Mouse (Mus musculus) gastrocnemius, adult 2 months (tissue): ENCODE results near the gene Mfsd12. TPM values are rescaled to one million over a fixed set of nuclear protein-coding genes. Genes with fewer than 3 reads are reported as not detected.

Experiments used
- DNase-seq: peaks from one replicate; pipeline ENCODE4 v3.0.0; 2022
- H3K27ac ChIP-seq: fragments of 200-600 bp; 2 replicates; pipeline ENCODE4 v1.8.1; 2022; ENCODE audit warnings: mild to moderate bottlenecking
- H3K4me3 ChIP-seq: fragments of 200-600 bp; 2 replicates; pipeline ENCODE4 v1.8.1; 2022; ENCODE audit warnings: mild to moderate bottlenecking, moderate library complexity
- CTCF ChIP-seq: fragments of 200-600 bp; IDR thresholded peaks from 2 replicates; pipeline ENCODE4 v1.8.1; 2022; ENCODE audit warnings: antibody characterized with exemption, mild to moderate bottlenecking, moderate library complexity
- intact Hi-C: fragments of 180-260 bp; cut with DNase I; formaldehyde crosslinking; loops from one replicate; pipeline ENCODE4 v1.15.1; 2025
- total RNA-seq, 2 experiments: library from RNA; stranded (reverse); gene quantifications; 2 replicates each; pipeline ENCODE4 v1.2.3; 2021

Mfsd12 gene
- total RNA-seq, 2 experiments from 2014 or later, result 2.2 to 3.3 TPM

GRCm38 (mm10) chr10:81320550-81321347 is 36.5 kb upstream of the Mfsd12 start, which contains the start of gene Cactin:
TSS of gene Cactin (plus strand) at chr10:81321103.
- intact Hi-C loops, result no loop called here
- peak; percentile 16; the same call in 1 of the 2 replicates for TF ChIP-seq CTCF

DNA sequence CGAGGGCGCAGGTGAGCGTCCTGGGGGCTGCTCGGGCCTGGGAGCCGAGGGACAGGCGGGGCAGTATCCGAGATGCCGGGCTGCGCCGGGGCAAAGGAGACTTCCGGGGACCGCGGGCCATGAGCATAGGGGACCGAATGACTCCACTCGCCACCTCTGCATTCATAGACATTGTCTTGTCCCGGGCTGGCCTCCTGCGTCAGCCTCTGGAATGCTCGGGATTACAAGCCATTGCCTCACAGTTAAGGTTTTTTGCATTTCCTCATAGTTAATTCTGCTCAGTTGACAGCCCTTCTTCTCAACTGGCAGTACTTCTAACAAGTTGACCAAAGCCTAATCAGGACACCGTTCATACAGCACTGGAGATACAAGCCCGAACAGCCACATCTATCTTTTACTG is 35.9 kb upstream of the Mfsd12 start:
- Histone ChIP-seq H3K4me3 (peak overlapping the region; percentile 98), H3K27ac (peak overlapping the region; percentile 98)
- intact Hi-C loops, result no loop called here
- TF ChIP-seq CTCF, result no peak
- no peak for DNase-seq

More at GRCm38 (mm10) chr10:81320550-81321347, 36.5 kb upstream of the Mfsd12 start, which contains the start of gene Cactin:
- Histone ChIP-seq H3K4me3 (peak within 1 kb of the TSS; percentile 98), H3K27ac (peak within 1 kb of the TSS; percentile 98)
- peak; percentile 100 for DNase-seq

DNA sequence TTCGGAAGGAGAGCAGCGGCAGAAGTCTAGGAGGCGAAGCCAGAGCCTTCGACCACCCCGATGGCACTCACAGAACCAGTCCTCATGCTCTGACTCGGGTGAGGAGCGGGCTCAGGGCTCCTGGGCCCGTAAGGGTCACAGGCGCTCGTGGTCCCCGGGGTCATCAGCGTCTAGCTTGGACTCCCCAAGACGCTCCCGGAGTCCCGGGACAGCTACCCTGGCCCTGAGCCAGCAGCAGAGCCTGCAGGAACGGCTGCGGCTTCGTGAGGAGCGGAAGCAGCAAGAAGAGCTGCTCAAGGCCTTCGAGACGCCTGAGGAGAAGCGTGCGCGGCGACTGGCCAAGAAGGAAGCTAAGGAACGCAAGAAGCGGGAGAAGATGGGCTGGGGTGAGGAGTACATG is 34.8 kb upstream of the Mfsd12 start:
- no peak for DNase-seq
- intact Hi-C loops, result loop anchor here (2.0 kb wide), 1 partner anchor 26 kb away; no protein-coding TSS in a partner anchor
- Histone ChIP-seq H3K27ac (no peak overlapping the region), H3K4me3 (peak overlapping the region; percentile 98)
- TF ChIP-seq CTCF, result no peak

GRCm38 (mm10) chr10:81323141-81323775 is 34.0 kb upstream of the Mfsd12 start:
- no peak overlapping the region for H3K27ac ChIP-seq
- TF ChIP-seq CTCF, result no peak
- no peak for DNase-seq
- H3K4me3 ChIP-seq, result no peak overlapping the region
- intact Hi-C loops, result loop anchor here (2.0 kb wide), 1 partner anchor 26 kb away; no protein-coding TSS in a partner anchor

DNA sequence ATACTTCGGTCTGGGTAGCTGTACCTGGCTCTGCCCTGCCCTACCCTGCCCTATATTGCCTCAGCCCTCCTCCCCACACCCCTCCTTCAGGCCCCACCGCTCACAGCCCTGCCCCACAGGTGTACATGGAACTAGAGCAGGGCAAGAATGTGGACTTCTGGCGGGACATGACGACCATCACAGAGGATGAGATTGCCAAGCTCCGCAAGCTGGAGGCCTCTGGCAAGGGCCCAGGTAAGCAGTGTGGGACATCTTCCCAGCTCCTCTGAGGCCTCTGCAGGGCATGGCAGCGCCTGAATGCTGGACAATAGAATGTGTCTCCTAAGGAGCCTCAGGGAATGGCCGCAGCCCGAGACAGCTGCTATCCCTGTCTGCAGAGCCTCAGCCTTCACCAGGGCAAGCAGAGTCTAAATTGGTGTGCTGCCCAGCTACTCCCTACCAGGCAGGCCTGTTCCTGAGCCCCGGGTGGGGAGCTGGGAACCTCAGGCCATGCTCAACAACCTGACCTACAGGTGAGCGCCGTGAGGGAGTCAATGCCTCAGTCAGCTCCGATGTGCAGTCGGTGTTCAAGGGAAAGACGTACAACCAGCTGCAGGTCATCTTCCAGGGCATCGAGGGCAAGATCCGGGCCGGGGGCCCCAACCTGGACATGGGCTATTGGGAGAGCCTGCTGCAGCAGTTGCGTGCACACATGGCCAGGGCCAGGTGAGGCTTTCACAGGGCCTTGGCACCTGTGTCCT is 33.3 kb upstream of the Mfsd12 start:
- DNase-seq, result no peak
- intact Hi-C loops, result loop anchor here (2.0 kb wide), 2 partner anchors 19 to 25 kb away; partner anchors contain the start of gene Gipc3
- TF ChIP-seq CTCF, result no peak
- no peak overlapping the region for H3K27ac ChIP-seq
- H3K4me3 ChIP-seq, result no peak overlapping the region

DNA sequence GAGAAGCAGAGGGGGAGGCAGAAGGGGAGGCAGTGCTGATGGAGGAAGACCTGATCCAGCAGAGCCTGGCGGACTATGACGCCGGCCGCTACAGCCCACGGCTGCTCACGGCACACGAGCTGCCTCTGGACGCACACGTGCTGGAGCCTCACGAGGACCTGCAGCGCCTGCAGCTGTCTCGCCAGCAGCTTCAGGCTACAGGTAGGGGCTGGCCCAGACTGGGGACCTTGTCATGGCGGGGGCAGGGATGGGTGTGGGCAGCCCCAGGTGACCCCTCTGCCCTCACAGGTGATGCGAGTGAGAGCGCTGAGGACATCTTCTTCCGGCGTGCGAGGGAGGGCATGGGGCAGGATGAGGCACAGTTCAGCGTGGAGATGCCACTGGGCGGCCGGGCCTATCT is 32.1 kb upstream of the Mfsd12 start:
- intact Hi-C loops, result loop anchor here (2.0 kb wide), 1 partner anchor 18 kb away; the partner anchor contains the start of gene Gipc3
- H3K27ac ChIP-seq, result no peak overlapping the region
- no peak for TF ChIP-seq CTCF
- DNase-seq, result no peak
- no peak overlapping the region for H3K4me3 ChIP-seq

DNA sequence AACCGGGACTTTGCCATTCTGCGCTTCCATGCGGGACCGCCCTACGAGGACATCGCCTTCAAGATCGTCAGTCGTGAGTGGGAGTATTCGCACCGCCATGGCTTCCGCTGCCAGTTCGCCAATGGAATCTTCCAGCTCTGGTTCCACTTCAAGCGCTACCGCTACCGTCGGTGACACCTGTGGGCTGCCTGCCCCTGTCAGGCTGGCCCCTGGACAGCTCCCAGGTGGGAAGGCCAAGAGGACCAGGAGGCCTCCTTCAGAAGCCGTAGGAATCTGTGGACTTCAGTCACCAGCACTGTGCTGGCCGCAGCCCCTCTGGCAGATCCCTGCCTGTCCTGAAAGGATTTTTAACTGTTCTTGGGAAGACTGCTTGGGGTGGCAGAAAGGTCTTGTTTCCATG is 31.5 kb upstream of the Mfsd12 start:
- intact Hi-C loops, result loop anchor here (2.0 kb wide), 1 partner anchor 17 kb away; the partner anchor contains the start of gene Gipc3
- peak overlapping the region; percentile 76 for H3K27ac ChIP-seq
- no peak for DNase-seq
- no peak for TF ChIP-seq CTCF
- no peak overlapping the region for H3K4me3 ChIP-seq

DNA sequence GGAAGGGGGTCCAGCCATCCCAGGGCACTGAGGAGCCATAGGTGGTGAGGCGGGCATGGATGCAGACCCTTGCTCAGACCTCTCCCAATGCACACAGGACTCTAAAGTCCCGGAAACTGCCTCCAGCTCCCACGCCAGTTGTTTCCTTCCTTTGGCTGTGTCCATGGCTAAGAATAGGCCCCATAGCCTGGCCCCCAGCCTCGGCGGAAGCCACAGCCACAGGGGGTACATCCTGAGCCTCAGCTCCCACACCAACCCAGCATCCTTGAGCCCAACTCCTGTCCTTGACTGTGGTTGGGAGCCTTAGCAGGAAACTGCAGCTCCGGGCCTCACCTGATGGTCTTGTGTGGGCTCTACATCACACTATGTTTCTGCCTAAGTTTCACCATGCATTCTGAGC is 30.4 kb upstream of the Mfsd12 start:
- TF ChIP-seq CTCF, result no peak
- Histone ChIP-seq H3K27ac (peak overlapping the region; percentile 76), H3K4me3 (peak overlapping the region; percentile 45)
- intact Hi-C loops, result no loop called here
- DNase-seq, result peak; percentile 46

GRCm38 (mm10) chr10:81327959-81328358 is 29.3 kb upstream of the Mfsd12 start:
- H3K27ac ChIP-seq, result peak overlapping the region; percentile 76
- peak; percentile 34 for DNase-seq
- H3K4me3 ChIP-seq, result peak overlapping the region; percentile 50
- intact Hi-C loops, result no loop called here
- TF ChIP-seq CTCF, result no peak

DNA sequence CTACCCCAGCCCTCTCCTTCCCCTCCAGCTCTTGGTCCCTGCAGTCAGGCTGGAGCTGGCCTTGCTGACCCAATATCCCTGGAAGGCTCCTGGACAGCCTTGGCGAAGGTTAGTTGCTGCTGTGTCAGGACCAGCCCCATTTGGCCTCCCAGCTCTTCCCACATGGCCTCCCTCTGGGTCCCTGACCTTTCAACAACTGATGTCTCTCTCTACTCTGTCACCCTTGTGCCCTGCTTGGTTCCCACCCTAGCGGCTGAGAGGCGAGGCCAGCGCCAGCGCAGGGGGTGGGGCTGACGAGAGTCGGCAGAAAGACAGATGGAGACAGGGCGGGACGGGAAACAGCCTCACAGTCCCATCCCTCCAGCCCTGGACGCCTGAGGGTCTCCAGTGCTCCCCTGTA is 28.9 kb upstream of the Mfsd12 start, which contains the start of gene Tbxa2r:
Gene Tbxa2r, plus strand, starts transcription at position 346 of the 400 bp plus-strand sequence.
- H3K27ac ChIP-seq, result peak within 1 kb of the TSS; percentile 76
- H3K4me3 ChIP-seq, result peak within 1 kb of the TSS; percentile 50
- TF ChIP-seq CTCF, result no peak
- DNase-seq, result peak; percentile 72
- intact Hi-C loops, result no loop called here

GRCm38 (mm10) chr10:81329194-81329975 is 27.9 kb upstream of the Mfsd12 start:
- DNase-seq, result peak; percentile 38
- Histone ChIP-seq H3K4me3 (peak overlapping the region; percentile 50), H3K27ac (peak overlapping the region; percentile 76)
- intact Hi-C loops, result no loop called here
- no peak for TF ChIP-seq CTCF
